Mouse (Mus musculus) gastrocnemius, adult 8-10 months (tissue): Measurements from ENCODE around the gene Scg2. TPM values are rescaled to one million over a fixed set of nuclear protein-coding genes. Genes with fewer than 3 reads are reported as not detected.

Source experiments
- DNase-seq, 2 experiments: peaks; one replicate each; pipeline ENCODE4 v3.0.0; 2022; ENCODE audit warnings: low spot score in 2 of 2
- total RNA-seq, 4 experiments: library from RNA; stranded (reverse); gene quantifications; 2 replicates each; pipeline ENCODE4 v1.2.4; 2022

Gene Scg2
- under 1 TPM in 1 of 4 experiments, not detected in 3; 0.12 TPM for total RNA-seq

DNA sequence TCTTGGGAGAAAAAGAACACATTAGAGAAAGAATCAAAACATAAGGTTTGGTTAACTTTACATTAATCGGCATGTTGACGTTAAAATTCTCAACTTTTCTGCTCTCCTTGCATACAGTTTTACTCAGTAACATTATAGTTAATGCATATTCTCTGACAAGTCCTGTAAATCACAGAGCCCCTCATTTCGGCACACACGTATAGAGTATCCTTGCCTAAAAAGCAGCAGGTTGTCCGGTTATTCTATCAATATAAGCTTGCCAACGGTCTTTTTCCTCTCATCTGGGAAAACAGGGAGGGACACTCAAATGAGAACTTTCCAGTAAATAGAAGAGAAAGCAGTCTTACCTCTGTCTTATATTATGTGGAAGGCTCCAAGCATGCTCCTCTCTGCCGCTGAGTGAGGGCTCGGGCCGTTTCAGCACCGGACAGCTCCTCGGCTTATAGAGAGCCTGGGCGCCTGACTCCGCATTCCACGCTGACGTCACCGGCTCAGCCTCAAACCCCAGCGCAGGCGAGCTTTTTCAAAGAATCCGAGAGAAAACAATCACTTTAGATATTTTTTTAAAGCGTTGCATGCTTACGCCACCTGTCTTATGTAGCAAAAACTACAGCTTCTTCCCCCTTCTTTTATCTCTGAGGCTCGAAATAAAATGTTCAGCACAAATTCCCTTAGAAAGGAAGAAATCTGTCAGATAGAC is at the start of gene Scg2:
Gene Scg2 (minus strand): TSS at position 512 of the 700 bp plus-strand sequence.
- DNase-seq: no peak

DNA sequence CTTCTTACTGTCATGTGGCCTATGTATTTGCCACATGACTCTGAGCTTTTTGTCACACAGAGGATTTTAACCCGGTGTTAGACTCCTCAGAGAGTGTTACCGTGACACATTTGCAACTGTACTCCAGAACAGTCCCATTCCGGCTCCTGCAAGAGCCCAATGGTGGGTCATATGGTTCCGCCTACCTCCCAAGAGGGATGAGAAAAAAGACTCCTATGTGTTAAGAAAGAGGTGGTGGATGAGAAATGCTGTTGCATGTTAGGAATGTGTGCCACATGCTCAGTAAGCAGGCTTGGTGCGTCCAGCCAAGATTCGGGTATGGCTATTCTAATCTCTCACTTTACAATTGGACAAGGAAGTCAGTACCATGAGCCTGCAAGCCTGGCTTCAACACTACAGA is 45.6 kb upstream of the Scg2 start:
- no peak for DNase-seq

GRCm38 (mm10) chr1:79470856-79471255 is 30.9 kb upstream of the Scg2 start:
- DNase-seq: no peak

- no peak for DNase-seq
Observed at GRCm38 (mm10) chr1:79469871-79470270, 30.0 kb upstream of the Scg2 start.

GRCm38 (mm10) chr1:79466585-79466984 is 26.7 kb upstream of the Scg2 start:
- no peak for DNase-seq

GRCm38 (mm10) chr1:79458558-79458957 is 18.6 kb upstream of the Scg2 start:
- no peak for DNase-seq

- DNase-seq: no peak
Observed at GRCm38 (mm10) chr1:79454164-79454563, 14.2 kb upstream of the Scg2 start.

GRCm38 (mm10) chr1:79452339-79452738 is 12.4 kb upstream of the Scg2 start:
- DNase-seq: no peak

DNA sequence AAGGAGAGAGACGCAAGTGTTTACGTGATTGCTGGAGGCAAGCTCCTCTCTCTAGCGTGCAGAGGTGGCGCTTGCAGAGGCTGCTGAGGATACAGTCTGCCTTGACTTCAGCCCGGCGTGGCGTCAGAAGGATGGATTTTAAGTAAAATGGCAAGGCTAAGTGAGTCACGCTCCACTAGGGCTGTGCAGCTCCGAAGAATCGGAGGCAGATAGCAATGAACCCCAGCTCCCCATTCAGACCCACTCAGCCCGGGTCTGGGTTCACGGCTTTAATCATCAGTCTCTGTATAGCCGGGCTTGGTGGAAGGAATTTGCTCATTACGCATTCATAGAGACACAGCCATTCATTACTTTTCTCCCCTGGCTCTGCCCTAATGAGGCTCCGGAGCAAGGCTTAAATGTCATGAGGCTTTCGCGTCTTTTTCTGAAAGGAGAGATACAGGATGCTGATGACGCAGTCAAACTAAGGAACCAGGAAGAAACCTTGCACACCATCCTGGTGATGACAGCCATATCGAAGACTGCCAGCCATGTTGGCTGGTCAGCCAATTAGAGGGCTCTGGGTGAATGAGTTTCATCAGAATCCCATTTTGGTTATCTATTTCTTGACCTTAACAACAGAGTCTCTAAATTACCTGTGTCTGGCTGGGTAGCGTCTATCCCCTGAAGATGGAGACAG is 10.6 kb upstream of the Scg2 start:
- DNase-seq: no peak

GRCm38 (mm10) chr1:79449943-79450342 is 10.0 kb upstream of the Scg2 start:
- no peak for DNase-seq

DNA sequence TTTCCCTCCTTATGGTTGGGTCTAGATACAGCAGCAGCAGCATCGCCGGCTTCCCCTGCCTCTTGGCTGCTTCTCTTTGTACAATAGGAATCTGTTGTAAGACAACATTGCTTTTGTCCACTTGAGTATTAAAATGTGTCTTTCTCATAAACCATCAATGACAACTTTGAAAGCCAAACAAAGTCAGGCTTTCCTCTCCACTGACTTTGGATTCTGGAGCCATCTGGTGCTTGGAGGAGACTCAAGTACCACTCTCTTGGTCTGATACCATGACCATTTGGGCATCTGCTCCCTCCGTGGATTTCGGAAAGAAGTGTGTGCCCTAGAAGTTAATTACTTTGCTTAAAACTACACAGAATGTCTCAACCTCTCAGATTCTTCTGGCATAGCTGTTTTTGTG is 5.7 kb upstream of the Scg2 start:
- DNase-seq: no peak

GRCm38 (mm10) chr1:79437755-79438154 is 2.2 kb downstream of the Scg2 start:
- DNase-seq: no peak

GRCm38 (mm10) chr1:79436671-79437070 is 3.2 kb downstream of the Scg2 start:
- no peak for DNase-seq

GRCm38 (mm10) chr1:79429058-79429457 is 10.9 kb downstream of the Scg2 start:
- DNase-seq: no peak

DNA sequence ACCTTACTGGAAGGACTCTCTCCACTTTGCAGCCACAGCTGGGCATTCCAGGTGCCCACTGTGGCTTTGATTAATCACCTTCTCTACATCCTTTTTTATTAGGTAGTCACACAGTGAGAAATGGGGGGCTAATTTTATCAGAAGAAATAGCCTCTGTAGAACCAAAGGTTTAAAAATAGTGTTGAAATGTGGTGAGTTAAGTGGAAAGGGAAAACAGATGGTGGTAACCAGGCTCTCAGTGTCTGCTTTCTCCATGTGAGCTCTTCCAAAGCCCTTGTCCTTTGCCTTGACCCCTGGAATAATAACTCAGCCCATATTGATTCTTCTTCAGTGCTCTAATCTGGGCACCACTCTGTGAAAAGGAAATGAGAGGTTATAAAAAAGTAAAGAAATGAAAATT is 24.4 kb downstream of the Scg2 start:
- no peak for DNase-seq

- DNase-seq: no peak
Observed at GRCm38 (mm10) chr1:79406337-79406942, 33.5 kb downstream of the Scg2 start.

DNA sequence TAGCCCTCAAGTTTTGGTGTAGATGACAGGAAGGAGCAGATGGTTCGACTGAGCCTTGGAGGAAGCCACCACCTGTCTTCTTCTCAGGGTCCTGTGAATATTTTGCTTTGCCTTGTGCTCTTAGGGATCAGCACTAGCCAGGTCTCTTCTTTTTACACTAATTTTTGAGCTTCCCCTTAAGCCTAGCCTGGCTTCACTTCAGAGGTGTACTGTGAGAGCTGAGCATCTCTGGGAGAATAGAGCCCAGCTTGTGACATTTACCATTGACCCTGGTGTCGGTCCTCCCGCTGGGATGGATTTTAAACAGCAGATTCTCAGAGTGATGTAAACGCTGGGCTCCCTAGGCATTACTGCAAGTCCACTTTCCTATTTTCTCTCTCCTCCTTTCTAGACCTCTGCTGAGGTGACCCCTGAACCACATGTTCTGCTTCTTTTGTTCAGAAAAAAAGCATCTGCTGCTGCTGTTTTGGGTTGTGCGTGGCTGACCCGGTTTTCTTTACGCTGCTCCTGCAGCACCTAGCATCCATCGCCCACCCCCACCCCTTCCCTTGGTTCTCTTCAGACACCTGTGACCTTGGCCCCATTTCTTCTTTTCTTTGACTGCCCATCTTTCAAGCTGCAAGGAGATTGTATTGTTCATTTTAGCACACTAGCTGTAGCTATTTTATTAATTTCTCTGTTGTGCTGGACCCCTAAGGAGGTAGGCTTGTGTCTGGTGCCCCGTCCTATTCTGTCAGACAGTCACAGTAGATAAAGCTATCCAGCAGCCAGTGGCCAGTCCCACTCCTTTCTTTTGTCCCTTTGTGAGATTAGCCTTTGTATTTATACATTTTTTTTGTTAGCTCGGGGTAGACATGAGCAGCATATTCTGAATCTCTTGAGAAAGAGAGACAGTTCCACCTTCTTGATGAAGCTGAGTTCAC is 38.6 kb downstream of the Scg2 start:
- no peak for DNase-seq

- no peak for DNase-seq
Observed at GRCm38 (mm10) chr1:79400284-79400683, 39.6 kb downstream of the Scg2 start.
